Mouse (Mus musculus) MEL (cell line): ENCODE measurements around the gene Klk1b5. TPM values are rescaled to one million over a fixed set of nuclear protein-coding genes. Genes with fewer than 3 reads are reported as not detected.
"Not testable (repeated sequence)": the region's sequence is repeated elsewhere in the genome, so short reads cannot be mapped to it uniquely, and the experiment has no call there.

ENCODE experiments used
- DNase-seq: peaks from one replicate; pipeline ENCODE4 v3.0.0; 2011; ENCODE audit warnings: low read depth, low spot score
- H3K27ac ChIP-seq: 2 replicates; pipeline ENCODE4 v1.5.1; 2012; ENCODE audit warnings: low read depth, mild to moderate bottlenecking, control low read depth, low read length, moderate library complexity; ENCODE audit not compliant: control insufficient read depth
- H3K27me3 ChIP-seq, 2 experiments: fragments of 150-350 bp in 1 of 2; sonication (generic) in 1 of 2; 2 replicates each; pipeline ENCODE4 v1.6.1; 2012; ENCODE audit warnings: low read length in 2 of 2, mild to moderate bottlenecking in 2 of 2, improper control_type of control experiment in 1 of 2, moderate library complexity in 1 of 2; ENCODE audit not compliant: insufficient read depth in 2 of 2, control insufficient read depth in 1 of 2
- H3K36me3 ChIP-seq, 2 experiments: 2 replicates each; pipeline ENCODE4 v1.6.1; 2012 to 2014; ENCODE audit warnings: low read length in 2 of 2, improper control_type of control experiment in 1 of 2, inconsistent platforms in 1 of 2, mild to moderate bottlenecking in 1 of 2; ENCODE audit not compliant: insufficient read depth in 2 of 2, control insufficient read depth in 1 of 2
- H3K4me1 ChIP-seq, 2 experiments: fragments of 150-350 bp in 1 of 2; sonication (generic) in 1 of 2; 2 replicates each; pipeline ENCODE4 v1.6.1; 2012; ENCODE audit warnings: low read length in 2 of 2, improper control_type of control experiment in 1 of 2, mild to moderate bottlenecking in 1 of 2; ENCODE audit not compliant: insufficient read depth in 2 of 2, control insufficient read depth in 1 of 2
- H3K4me3 ChIP-seq, 2 experiments: fragments of 150-350 bp in 1 of 2; sonication (generic) in 1 of 2; 2 replicates each; pipeline ENCODE4 v1.5.1; 2012; ENCODE audit warnings: low read depth in 2 of 2, low read length in 2 of 2, mild to moderate bottlenecking in 2 of 2, moderate library complexity in 2 of 2, control low read depth in 1 of 2, improper control_type of control experiment in 1 of 2; ENCODE audit not compliant: control insufficient read depth in 1 of 2, insufficient read depth in 1 of 2
- H3K79me2 ChIP-seq: 2 replicates; pipeline ENCODE4 v1.6.1; 2012; ENCODE audit warnings: mild to moderate bottlenecking, low read length, moderate library complexity; ENCODE audit not compliant: control insufficient read depth, poor library complexity, insufficient read depth
- H3K9ac ChIP-seq: 2 replicates; pipeline ENCODE4 v1.6.1; 2012; ENCODE audit warnings: low read depth, mild to moderate bottlenecking, control low read depth, low read length, moderate library complexity; ENCODE audit not compliant: control insufficient read depth, poor library complexity, severe bottlenecking
- H3K9me3 ChIP-seq: fragments of 150-350 bp; sonication (generic); replicated peaks from 2 replicates; pipeline ENCODE4 v1.6.1; 2012; ENCODE audit warnings: mild to moderate bottlenecking, low read length, improper control_type of control experiment, moderate library complexity; ENCODE audit not compliant: insufficient read depth
- CTCF ChIP-seq, 3 experiments: IDR thresholded peaks in 2 of 3; conservative IDR thresholded peaks in 1 of 3; 2 replicates each; pipeline ENCODE4 v1.5.1; 2011 to 2012; ENCODE audit warnings: low read length in 3 of 3, low read depth in 2 of 3, mild to moderate bottlenecking in 2 of 3, improper control_type of control experiment in 1 of 3, inconsistent platforms in 1 of 3, mixed read lengths in 1 of 3, moderate library complexity in 1 of 3; ENCODE audit not compliant: control insufficient read depth in 1 of 3, insufficient read depth in 1 of 3, poor library complexity in 1 of 3, severe bottlenecking in 1 of 3
- EP300 ChIP-seq, 2 experiments: IDR thresholded peaks; 2 replicates each; pipeline ENCODE4 v1.6.1; 2011; ENCODE audit warnings: improper control_type of control experiment in 2 of 2, low read length in 2 of 2, low read depth in 1 of 2, mild to moderate bottlenecking in 1 of 2
- GATA1 ChIP-seq: IDR thresholded peaks from 2 replicates; pipeline ENCODE4 v1.6.1; 2011; ENCODE audit warnings: low read depth, low read length, improper control_type of control experiment
- HCFC1 ChIP-seq: IDR thresholded peaks from 2 replicates; pipeline ENCODE4 v1.6.1; 2012; ENCODE audit warnings: low read depth, mild to moderate bottlenecking, inconsistent platforms, low read length, improper control_type of control experiment, moderate library complexity
- MAFK ChIP-seq: IDR thresholded peaks from 2 replicates; pipeline ENCODE4 v1.6.1; 2011; ENCODE audit warnings: low read depth, mild to moderate bottlenecking, low read length, improper control_type of control experiment, borderline replicate concordance
- MAZ ChIP-seq: IDR thresholded peaks from 2 replicates; pipeline ENCODE4 v1.6.1; 2012; ENCODE audit warnings: low read depth, mild to moderate bottlenecking, inconsistent platforms, low read length, improper control_type of control experiment
- MEF2A ChIP-seq: IDR thresholded peaks from 2 replicates; pipeline ENCODE4 v1.6.1; 2014; ENCODE audit warnings: low read depth, mild to moderate bottlenecking, inconsistent platforms, low read length, improper control_type of control experiment; ENCODE audit not compliant: poor library complexity, insufficient replicate concordance, severe bottlenecking; ENCODE audit errors: extremely low read depth
- MXI1 ChIP-seq: IDR thresholded peaks from 2 replicates; pipeline ENCODE4 v1.6.1; 2011; ENCODE audit warnings: mild to moderate bottlenecking, low read depth, low read length, improper control_type of control experiment
- MYC ChIP-seq: IDR thresholded peaks from 2 replicates; pipeline ENCODE4 v1.6.1; 2011; ENCODE audit warnings: low read depth, mild to moderate bottlenecking, low read length, improper control_type of control experiment, moderate library complexity
- NRF1 ChIP-seq: IDR thresholded peaks from 2 replicates; pipeline ENCODE4 v1.6.1; 2014; ENCODE audit warnings: low read depth, mild to moderate bottlenecking, inconsistent platforms, low read length, improper control_type of control experiment, moderate library complexity; ENCODE audit not compliant: poor library complexity, insufficient read depth, severe bottlenecking
- POLR2A ChIP-seq, 2 experiments: IDR thresholded peaks; 2 replicates each; pipeline ENCODE4 v1.6.1; 2011 to 2012; ENCODE audit warnings: low read length in 2 of 2, mild to moderate bottlenecking in 2 of 2, control low read depth in 1 of 2, improper control_type of control experiment in 1 of 2, low read depth in 1 of 2, moderate library complexity in 1 of 2; ENCODE audit not compliant: control insufficient read depth in 1 of 2, insufficient read depth in 1 of 2, poor library complexity in 1 of 2
- POLR2AphosphoS2 ChIP-seq: IDR thresholded peaks from 2 replicates; pipeline ENCODE4 v1.6.1; 2011; ENCODE audit warnings: low read length, improper control_type of control experiment
- RCOR1 ChIP-seq: IDR thresholded peaks from 2 replicates; pipeline ENCODE4 v1.6.1; 2012; ENCODE audit warnings: low read depth, mild to moderate bottlenecking, inconsistent platforms, low read length, improper control_type of control experiment
- SIN3A ChIP-seq: IDR thresholded peaks from 2 replicates; pipeline ENCODE4 v1.6.1; 2012; ENCODE audit warnings: low read length, improper control_type of control experiment, inconsistent platforms
- SMC3 ChIP-seq: IDR thresholded peaks from 2 replicates; pipeline ENCODE4 v1.6.1; 2011; ENCODE audit warnings: low read depth, low read length, improper control_type of control experiment
- TBP ChIP-seq: IDR thresholded peaks from 2 replicates; pipeline ENCODE4 v1.8.0; 2011; ENCODE audit warnings: low read depth, low read length, improper control_type of control experiment
- TCF12 ChIP-seq: IDR thresholded peaks from 2 replicates; pipeline ENCODE4 v1.6.1; 2014; ENCODE audit warnings: low read depth, mild to moderate bottlenecking, inconsistent platforms, low read length, improper control_type of control experiment, moderate library complexity
- UBTF ChIP-seq: IDR thresholded peaks from 2 replicates; pipeline ENCODE4 v1.6.1; 2012; ENCODE audit warnings: low read depth, mild to moderate bottlenecking, inconsistent platforms, low read length, improper control_type of control experiment, moderate library complexity, borderline replicate concordance; ENCODE audit not compliant: insufficient read depth
- USF1 ChIP-seq: IDR thresholded peaks from 2 replicates; pipeline ENCODE4 v1.6.1; 2014; ENCODE audit warnings: low read depth, mild to moderate bottlenecking, inconsistent platforms, low read length, improper control_type of control experiment, moderate library complexity
- USF2 ChIP-seq, 2 experiments: IDR thresholded peaks; 2 replicates each; pipeline ENCODE4 v1.6.1; 2011 to 2012; ENCODE audit warnings: improper control_type of control experiment in 2 of 2, low read length in 2 of 2, borderline replicate concordance in 1 of 2, inconsistent platforms in 1 of 2, low read depth in 1 of 2, mild to moderate bottlenecking in 1 of 2; ENCODE audit not compliant: insufficient read depth in 1 of 2
- polyA plus RNA-seq, 2 experiments: library from polyadenylated mRNA; stranded (reverse) in 1 of 2; unstranded in 1 of 2; fragments of >175 nt in 1 of 2; fragments of >200 nt in 1 of 2; gene quantifications; 2 replicates each; pipeline versions ENCODE4 v1.2.1 to v1.2.4; 2012; ENCODE audit warnings: low replicate concordance in 2 of 2, low read depth in 1 of 2; ENCODE audit not compliant: insufficient read length in 2 of 2, insufficient read depth in 1 of 2, missing spikeins in 1 of 2
- total RNA-seq: library from RNA; depleted of rRNA; stranded (reverse); fragments of 300-350 nt; gene quantifications from 2 replicates; pipeline ENCODE4 v1.2.3, GENCODE M21; 2012

The Klk1b5 gene
- total and polyA plus RNA-seq, 3 experiments, result not detected

GRCm38 (mm10) chr7:44250732-44251275 lies 35.1 kb downstream of the Klk1b5 start:
- H3K9me3 ChIP-seq, H3K27ac ChIP-seq, H3K4me3 ChIP-seq, H3K27me3 ChIP-seq, H3K4me1 ChIP-seq, DNase-seq, H3K9ac ChIP-seq: not testable (repeated sequence)
- Histone ChIP-seq H3K79me2 (peaks cover 26% of the 10 kb centered on the region), H3K36me3 (peaks cover 12 to 15% of the 10 kb centered on the region in 2 experiments)
- TF ChIP-seq POLR2A (IDR thresholded peaks at IDR 0.05; ENCODE audit: control insufficient read depth in 1 of 2, insufficient read depth in 1 of 2, low read depth in 1 of 2, low read length in 2 of 2, poor library complexity in 1 of 2), result peak in 1 of 2 experiments; percentile 28; a peak in 1 of 4 replicates

- H3K36me3 ChIP-seq, result peaks cover 10 to 11% of the 10 kb centered on the region in 2 experiments
These were observed 37.4 kb downstream of the Klk1b5 start for GRCm38 (mm10) chr7:44253023-44253616.

GRCm38 (mm10) chr7:44254930-44255329 lies 39.2 kb downstream of the Klk1b5 start:
- H3K4me1 ChIP-seq, result no peaks in the 10 kb centered on the region
- H3K36me3 ChIP-seq, result no peaks in the 10 kb centered on the region; a peak in 2 of 4 replicates

More at GRCm38 (mm10) chr7:44253023-44253616, 37.4 kb downstream of the Klk1b5 start:
- Histone ChIP-seq H3K4me3 (no peak overlapping the region), H3K4me1 (0 out of 4 replicates have a peak, but pooled peaks cover 0 to 5% of the 10 kb centered on the region in 2 experiments), H3K27ac (no peak overlapping the region), H3K79me2 (peaks cover 8% of the 10 kb centered on the region), H3K9ac (no peak overlapping the region), H3K27me3 (no peaks in the 10 kb centered on the region), H3K9me3 (no peaks in the 10 kb centered on the region)
- DNase-seq, result peak; percentile 55
- TF ChIP-seq CTCF (IDR thresholded peaks at IDR 0.05 in 2 of 3, conservative IDR thresholded peaks at IDR 0.05 in 1 of 3; ENCODE audit: control insufficient read depth in 1 of 3, insufficient read depth in 1 of 3, low read depth in 2 of 3, low read length in 3 of 3, poor library complexity in 1 of 3, severe bottlenecking in 1 of 3) (peak in 1 of 3 experiments; percentile 10; a peak in 2 of 6 replicates), MYC (no peak), MXI1 (no peak), POLR2A (IDR thresholded peaks at IDR 0.05; ENCODE audit: control insufficient read depth in 1 of 2, insufficient read depth in 1 of 2, low read depth in 1 of 2, low read length in 2 of 2, poor library complexity in 1 of 2) (peak; percentile 49 to 71; a peak in 2 of 4 replicates), EP300 (IDR thresholded peaks at IDR 0.05; ENCODE audit: low read depth in 1 of 2, low read length in 2 of 2) (peak in 1 of 2 experiments; percentile 4; a peak in 1 of 4 replicates), MAFK (no peak), UBTF (no peak), POLR2AphosphoS2 (peak; percentile 85; the same call in 1 of the 2 replicates)

More at GRCm38 (mm10) chr7:44254930-44255329, 39.2 kb downstream of the Klk1b5 start:
- H3K9ac ChIP-seq, result no peak overlapping the region
- no peak for TF ChIP-seq MAZ
- no peak for TF ChIP-seq NRF1
- no peak for TF ChIP-seq POLR2AphosphoS2
- TF ChIP-seq HCFC1, result no peak
- no peak for TF ChIP-seq USF2 (IDR thresholded peaks at IDR 0.05; ENCODE audit: borderline replicate concordance in 1 of 2, insufficient read depth in 1 of 2, low read depth in 1 of 2, low read length in 2 of 2)
- no peak for TF ChIP-seq SMC3
- no peak for TF ChIP-seq RCOR1
- TF ChIP-seq USF1, result no peak
- TF ChIP-seq MEF2A, result no peak
- TF ChIP-seq POLR2A (IDR thresholded peaks at IDR 0.05; ENCODE audit: control insufficient read depth in 1 of 2, insufficient read depth in 1 of 2, low read depth in 1 of 2, low read length in 2 of 2, poor library complexity in 1 of 2), result no peak
- TF ChIP-seq TBP, result no peak
- TF ChIP-seq GATA1, result no peak
- no peak for TF ChIP-seq MYC
- no peak for TF ChIP-seq SIN3A
- no peak for TF ChIP-seq TCF12
- H3K4me3 ChIP-seq, result no peak overlapping the region
- DNase-seq, result no peak
- no peaks in the 10 kb centered on the region for H3K27me3 ChIP-seq
- no peak overlapping the region for H3K27ac ChIP-seq
- no peaks in the 10 kb centered on the region for H3K9me3 ChIP-seq
- H3K79me2 ChIP-seq, result peaks cover under 1% of the 10 kb centered on the region; the same call in 1 of the 2 replicates
